Mouse (Mus musculus) neural tube, embryonic 14.5 days (tissue): ENCODE measurements around the gene Kcnj11. TPM values are rescaled to one million over a fixed set of nuclear protein-coding genes. Genes with fewer than 3 reads are reported as not detected.

ENCODE experiments used
- ATAC-seq: fragments of 200-750 bp; cut with Nextera tagmentation; 2 replicates; pipeline ENCODE4 v1.8.0; 2017; ENCODE audit warnings: low read depth, mild to moderate bottlenecking, moderate TSS enrichment, moderate library complexity
- H3K27ac ChIP-seq: fragments of 300-500 bp; sonication (generic); 2 replicates; pipeline ENCODE4 v1.5.1; 2014; ENCODE audit warnings: low read depth, mild to moderate bottlenecking, control low read depth, low read length, moderate library complexity, mixed read lengths
- H3K27me3 ChIP-seq: fragments of 300-500 bp; sonication (generic); 2 replicates; pipeline ENCODE4 v1.6.1; 2014; ENCODE audit warnings: low read length; ENCODE audit not compliant: control insufficient read depth, insufficient read depth
- H3K36me3 ChIP-seq: fragments of 300-500 bp; sonication (generic); 2 replicates; pipeline ENCODE4 v1.6.1; 2014; ENCODE audit warnings: low read length, mixed read lengths; ENCODE audit not compliant: control insufficient read depth, insufficient read depth
- H3K4me1 ChIP-seq: fragments of 300-500 bp; sonication (generic); 2 replicates; pipeline ENCODE4 v1.6.1; 2014; ENCODE audit warnings: low read length; ENCODE audit not compliant: control insufficient read depth, insufficient read depth
- H3K4me2 ChIP-seq: fragments of 300-500 bp; sonication (generic); 2 replicates; pipeline ENCODE4 v1.6.1; 2014; ENCODE audit warnings: mild to moderate bottlenecking, low read depth, low read length, control low read depth
- H3K4me3 ChIP-seq: fragments of 300-500 bp; sonication (generic); 2 replicates; pipeline ENCODE4 v1.5.1; 2014; ENCODE audit warnings: low read depth, low read length, control low read depth, mixed read lengths
- H3K9ac ChIP-seq: fragments of 300-500 bp; sonication (generic); replicated peaks from 2 replicates; pipeline ENCODE4 v1.6.1; 2014; ENCODE audit warnings: low read depth, mild to moderate bottlenecking, control low read depth, low read length, mixed read lengths
- H3K9me3 ChIP-seq: fragments of 300-500 bp; sonication (generic); 2 replicates; pipeline ENCODE4 v1.6.1; 2016; ENCODE audit warnings: low read length; ENCODE audit not compliant: control insufficient read depth
- WGBS: fragments of 180-500 bp; shearing (Covaris S2); extraction: QIAGEN DNeasy Blood & Tissue Kit; methylation state at CpG from one replicate; pipeline ENCODE4 v1.1.7; 2014; 5-methylcytosine and 5-hydroxymethylcytosine counted together
- polyA plus RNA-seq: library from polyadenylated mRNA; unstranded; fragments of >200 nt; fragmentation: Nextera tagmentation; extraction: Ambion mirVana; gene quantifications from 2 replicates; pipeline ENCODE4 v1.2.1, GENCODE M21; 2014

The Kcnj11 gene
- polyA plus RNA-seq, 1 experiment from 2014 or later: 1.7 TPM

DNA sequence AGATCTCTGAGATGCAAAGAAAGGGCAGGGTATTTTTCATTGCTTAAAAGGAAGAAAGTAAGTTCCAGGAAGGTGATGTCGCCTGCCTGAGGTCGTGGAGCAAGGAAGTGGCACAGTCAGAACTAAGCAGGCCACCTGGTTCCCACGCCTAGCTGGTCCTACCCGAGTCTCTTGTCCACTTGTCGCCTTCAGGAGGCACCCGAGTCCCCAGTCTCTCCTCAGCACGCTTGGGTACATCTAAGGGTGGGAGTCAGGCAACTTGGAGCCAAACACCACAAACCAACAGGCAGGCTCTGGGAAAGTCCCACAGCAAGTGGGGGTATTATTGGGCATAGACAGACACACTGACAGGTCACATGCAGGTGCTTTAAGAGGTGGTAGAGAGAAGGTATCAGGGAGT lies 30.2 kb upstream of the Kcnj11 start:
- 0 out of 2 replicates have a peak, but pooled peaks cover 8% of the 10 kb centered on the region for H3K4me1 ChIP-seq
- H3K9ac ChIP-seq: no peak overlapping the region
- H3K9me3 ChIP-seq: no peaks in the 10 kb centered on the region
- no peak for ATAC-seq
- WGBS: 74% methylated on average over 7 of the region's 7 CpGs
- H3K27me3 ChIP-seq: no peaks in the 10 kb centered on the region
- no peak overlapping the region for H3K4me2 ChIP-seq
- no peak overlapping the region for H3K4me3 ChIP-seq
- H3K27ac ChIP-seq: no peak overlapping the region
- no peaks in the 10 kb centered on the region for H3K36me3 ChIP-seq

DNA sequence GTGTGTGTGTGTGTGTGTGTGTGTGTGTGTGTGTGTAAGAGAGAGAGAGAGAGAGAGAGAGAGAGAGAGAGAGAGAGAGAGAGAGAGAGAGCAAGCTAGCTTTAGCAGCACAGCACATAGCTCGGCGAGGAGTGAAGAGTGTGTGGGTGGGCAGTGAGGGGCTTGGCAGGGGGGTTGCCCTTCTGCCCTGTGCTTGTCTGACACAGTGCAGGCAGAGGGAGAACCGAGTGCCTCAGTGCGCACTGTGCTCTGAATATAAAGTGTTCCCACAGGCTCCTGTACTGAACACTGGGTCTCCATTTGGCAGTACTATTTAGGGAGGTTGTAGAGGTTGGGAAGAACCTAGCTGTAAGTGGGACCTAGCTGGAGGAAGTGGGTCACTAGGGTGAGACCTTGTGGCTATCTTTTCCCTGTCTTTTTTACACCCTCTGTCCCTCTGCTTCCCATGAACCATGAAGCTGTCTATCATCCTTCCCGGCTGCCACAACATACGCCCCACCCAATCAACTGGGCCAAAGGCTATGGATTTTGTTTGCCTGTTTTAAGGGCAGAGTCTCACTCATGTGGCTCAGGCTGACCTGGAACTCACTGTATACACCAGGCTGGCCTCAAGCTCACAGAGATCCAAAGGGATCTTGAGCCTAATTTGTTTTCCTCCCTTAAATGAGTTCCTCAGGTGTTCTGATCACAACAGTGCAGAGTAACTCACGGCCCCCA lies 29.1 kb upstream of the Kcnj11 start:
- Histone ChIP-seq H3K4me3 (no peak overlapping the region), H3K4me2 (no peak overlapping the region), H3K9me3 (no peaks in the 10 kb centered on the region), H3K27me3 (no peaks in the 10 kb centered on the region), H3K36me3 (no peaks in the 10 kb centered on the region), H3K9ac (no peak overlapping the region), H3K27ac (no peak overlapping the region), H3K4me1 (0 out of 2 replicates have a peak, but pooled peaks cover 8% of the 10 kb centered on the region)
- WGBS: 48% methylated on average over 7 of the region's 7 CpGs
- ATAC-seq: 0 out of 2 replicates have a peak, but pooled peaks have one; percentile 18

DNA sequence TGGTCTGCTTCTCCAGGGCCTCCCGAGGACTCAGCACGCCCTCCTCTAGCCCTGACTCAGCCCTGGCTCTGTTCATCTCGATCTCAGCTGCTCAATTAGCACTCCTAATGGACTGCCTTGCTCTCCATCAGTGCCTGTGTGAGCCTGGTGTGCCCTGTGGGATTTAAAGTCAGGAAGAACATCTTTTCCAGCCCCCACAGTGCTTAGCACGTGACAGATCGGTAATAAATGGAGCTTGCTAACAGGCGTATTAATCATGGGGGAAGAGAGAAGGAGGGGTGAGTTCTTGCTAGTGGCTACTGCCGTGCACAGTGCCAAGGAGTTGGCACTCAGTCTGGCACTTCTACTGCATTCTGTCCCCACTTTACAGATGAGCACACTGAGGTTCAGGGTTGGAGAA lies 27.6 kb upstream of the Kcnj11 start:
- no peaks in the 10 kb centered on the region for H3K27me3 ChIP-seq
- H3K4me1 ChIP-seq: 0 out of 2 replicates have a peak, but pooled peaks cover 5% of the 10 kb centered on the region
- H3K4me3 ChIP-seq: no peak overlapping the region
- 24% methylated on average over 7 of the region's 7 CpGs for WGBS
- H3K27ac ChIP-seq: no peak overlapping the region
- no peaks in the 10 kb centered on the region for H3K36me3 ChIP-seq
- no peak overlapping the region for H3K4me2 ChIP-seq
- peak; percentile 73; the same call in 1 of the 2 replicates for ATAC-seq
- no peaks in the 10 kb centered on the region for H3K9me3 ChIP-seq
- no peak overlapping the region for H3K9ac ChIP-seq

DNA sequence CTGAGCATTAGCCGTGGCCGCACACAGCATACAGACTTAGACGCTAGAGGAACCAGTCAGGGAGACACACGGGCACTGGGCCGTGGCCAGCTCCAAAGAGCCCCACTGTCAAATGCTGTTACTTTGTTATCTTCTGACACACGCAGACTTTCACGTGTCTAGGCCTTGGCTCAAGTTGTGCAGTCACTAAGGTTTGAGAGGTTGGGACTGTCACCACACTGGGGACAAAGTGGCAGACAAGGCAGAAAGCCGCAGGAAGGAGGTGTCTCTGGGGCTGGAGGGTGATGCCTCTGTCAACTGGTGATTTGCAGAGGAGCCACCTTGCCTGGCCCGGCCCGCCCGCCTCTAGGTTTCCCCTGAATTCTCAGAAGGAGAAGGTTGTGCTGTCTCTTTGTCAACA lies 24.8 kb upstream of the Kcnj11 start:
- no peak overlapping the region for H3K4me3 ChIP-seq
- H3K27ac ChIP-seq: no peak overlapping the region
- H3K27me3 ChIP-seq: no peaks in the 10 kb centered on the region
- H3K9ac ChIP-seq: no peak overlapping the region
- no peaks in the 10 kb centered on the region for H3K9me3 ChIP-seq
- 90% methylated on average over 11 of the region's 11 CpGs for WGBS
- H3K4me1 ChIP-seq: no peaks in the 10 kb centered on the region
- ATAC-seq: no peak
- no peaks in the 10 kb centered on the region for H3K36me3 ChIP-seq
- H3K4me2 ChIP-seq: no peak overlapping the region

- H3K9ac ChIP-seq: no peak overlapping the region
- H3K27me3 ChIP-seq: no peaks in the 10 kb centered on the region
- no peak for ATAC-seq
These were observed 23.9 kb upstream of the Kcnj11 start for GRCm38 (mm10) chr7:46124460-46124859.

GRCm38 (mm10) chr7:46122964-46123363 lies 22.4 kb upstream of the Kcnj11 start:
- Histone ChIP-seq H3K27me3 (no peaks in the 10 kb centered on the region), H3K9me3 (no peaks in the 10 kb centered on the region), H3K4me2 (no peak overlapping the region), H3K9ac (no peak overlapping the region), H3K4me1 (no peaks in the 10 kb centered on the region), H3K36me3 (no peaks in the 10 kb centered on the region), H3K27ac (no peak overlapping the region), H3K4me3 (no peak overlapping the region)
- WGBS: 57% methylated on average over 4 of the region's 4 CpGs
- peak; percentile 38; the same call in 1 of the 2 replicates for ATAC-seq

More at GRCm38 (mm10) chr7:46124460-46124859, 23.9 kb upstream of the Kcnj11 start:
- Histone ChIP-seq H3K4me1 (no peaks in the 10 kb centered on the region), H3K4me2 (no peak overlapping the region), H3K4me3 (no peak overlapping the region), H3K9me3 (no peaks in the 10 kb centered on the region), H3K36me3 (no peaks in the 10 kb centered on the region), H3K27ac (no peak overlapping the region)
- 76% methylated on average over 6 of the region's 6 CpGs for WGBS

- Histone ChIP-seq H3K9ac (no peak overlapping the region), H3K27me3 (no peaks in the 10 kb centered on the region), H3K4me3 (no peak overlapping the region), H3K36me3 (no peaks in the 10 kb centered on the region), H3K4me2 (no peak overlapping the region), H3K9me3 (no peaks in the 10 kb centered on the region), H3K27ac (no peak overlapping the region), H3K4me1 (peaks cover 15% of the 10 kb centered on the region)
- no peak for ATAC-seq
- WGBS: 96% methylated on average over 16 of the region's 16 CpGs
These were observed 16.5 kb upstream of the Kcnj11 start for GRCm38 (mm10) chr7:46117035-46117434.

- no peak overlapping the region for H3K4me2 ChIP-seq
- no peaks in the 10 kb centered on the region for H3K27me3 ChIP-seq
- no peak overlapping the region for H3K4me3 ChIP-seq
- no peak overlapping the region for H3K27ac ChIP-seq
- H3K9me3 ChIP-seq: no peaks in the 10 kb centered on the region
- no peak overlapping the region for H3K9ac ChIP-seq
- H3K4me1 ChIP-seq: peaks cover 15% of the 10 kb centered on the region
- ATAC-seq: no peak
- H3K36me3 ChIP-seq: no peaks in the 10 kb centered on the region
- 84% methylated on average over 10 of the region's 10 CpGs for WGBS
These were observed 15.6 kb upstream of the Kcnj11 start for GRCm38 (mm10) chr7:46116118-46116581.

- Histone ChIP-seq H3K27ac (peak overlapping the region; percentile 36), H3K9ac (no peak overlapping the region), H3K9me3 (no peaks in the 10 kb centered on the region), H3K4me3 (no peak overlapping the region), H3K4me2 (no peak overlapping the region), H3K36me3 (no peaks in the 10 kb centered on the region), H3K27me3 (no peaks in the 10 kb centered on the region), H3K4me1 (peaks cover 15% of the 10 kb centered on the region)
- 47% methylated on average over 3 of the region's 3 CpGs for WGBS
- peak; percentile 36; the same call in 1 of the 2 replicates for ATAC-seq
These were observed 12.9 kb upstream of the Kcnj11 start for GRCm38 (mm10) chr7:46113435-46113834.
